Mouse (Mus musculus) cortical plate, adult 2 months (tissue): ENCODE data around the gene Zcchc24.

Experiments
- CTCF ChIP-seq: fragments of 200-500 bp; IDR thresholded peaks from 2 replicates; pipeline ENCODE4 v1.5.1; 2011; ENCODE audit warnings: mild to moderate bottlenecking, control low read depth, low read length; ENCODE audit not compliant: insufficient read depth; ENCODE audit errors: extremely low read depth
- POLR2A ChIP-seq: fragments of 200-500 bp; IDR thresholded peaks from 2 replicates; pipeline ENCODE4 v1.6.1; 2011; ENCODE audit warnings: mild to moderate bottlenecking, low read length, control low read depth; ENCODE audit not compliant: insufficient read depth; ENCODE audit errors: extremely low read depth

GRCm38 (mm10) chr14:25766441-25766840, 2.4 kb downstream of the Zcchc24 start:
- TF ChIP-seq CTCF (no peak), POLR2A (no peak)
